Mouse (Mus musculus) G1E-ER4 (cell line): Measurements from ENCODE around the gene Prr12. TPM values are rescaled to one million over a fixed set of nuclear protein-coding genes. Genes with fewer than 3 reads are reported as not detected.

Experiments
- GATA1 ChIP-seq: IDR thresholded peaks from one replicate; pipeline ENCODE4 v1.8.0; 2012; ENCODE audit warnings: low read length, inconsistent platforms
- polyA plus RNA-seq: library from polyadenylated mRNA; stranded (reverse); fragments of >175 nt; gene quantifications from 2 replicates; pipeline ENCODE4 v1.2.3, GENCODE M21; 2012

The Prr12 gene
- polyA plus RNA-seq, 1 experiment = 149 TPM

- no peak for TF ChIP-seq GATA1
These were observed 68.5 kb downstream of the Prr12 start for GRCm38 (mm10) chr7:44983944-44984832.

DNA sequence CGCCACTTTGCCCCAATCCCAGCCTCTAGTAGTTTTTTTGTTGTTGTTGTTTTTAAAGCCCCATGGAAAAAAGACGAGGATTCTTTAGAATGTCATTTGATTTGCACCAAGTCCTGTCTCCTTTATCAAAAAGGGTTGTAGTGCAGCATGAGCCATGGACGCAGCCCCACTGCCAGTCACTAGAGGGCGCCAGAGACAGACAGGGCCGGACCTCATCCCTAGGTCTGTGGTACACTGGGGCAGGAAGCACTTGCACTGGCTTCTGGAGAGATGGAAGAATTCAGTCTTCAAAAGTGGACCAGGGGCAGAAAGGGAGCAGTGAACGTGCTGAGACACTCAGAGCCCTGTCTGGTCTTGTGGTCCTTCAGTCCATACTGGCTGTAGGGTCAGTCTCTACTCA, 69.6 kb downstream of the Prr12 start:
- TF ChIP-seq GATA1 = no peak

DNA sequence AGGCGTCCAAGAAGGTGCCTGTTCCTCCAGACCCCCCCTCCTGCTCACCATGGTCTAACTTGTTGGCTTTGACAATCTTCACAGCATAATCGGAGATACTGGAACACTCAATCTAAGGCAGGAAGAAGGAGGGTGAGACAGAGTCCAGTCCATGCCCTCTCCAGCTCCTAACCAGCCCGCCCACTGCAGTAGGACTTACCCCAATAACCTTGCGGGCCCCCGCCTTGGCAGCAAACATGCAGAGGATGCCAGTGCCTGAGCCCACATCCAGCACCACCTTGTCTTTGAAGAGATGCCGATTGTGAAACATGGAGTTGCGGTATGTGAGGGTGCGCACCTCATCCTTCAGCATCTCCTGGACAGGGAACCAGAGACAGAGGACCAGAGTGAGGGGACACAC, 71.1 kb downstream of the Prr12 start:
- TF ChIP-seq GATA1 = no peak

DNA sequence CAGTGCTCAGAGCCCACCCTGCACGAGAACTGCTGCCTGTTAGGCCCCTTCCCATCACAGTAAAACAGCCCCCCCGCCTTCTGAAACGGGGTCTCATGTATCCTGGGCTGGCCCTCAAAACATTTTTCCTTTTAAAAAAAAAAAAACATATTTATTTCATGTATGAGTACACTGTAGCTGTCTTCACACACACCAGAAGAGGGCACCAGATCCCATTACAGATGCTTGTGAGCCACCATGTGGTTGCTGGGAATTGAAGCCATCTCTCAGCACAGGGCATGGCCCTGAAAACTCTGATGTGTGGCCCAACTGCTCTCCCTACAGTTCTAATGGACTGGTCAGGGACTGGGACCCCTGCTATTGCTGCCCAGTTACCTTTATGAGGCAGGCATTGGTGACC, 74.4 kb downstream of the Prr12 start:
- no peak for TF ChIP-seq GATA1

Other genes with a start within 250 kb of the Prr12 start
- 89.3 and 290 TPM in 2 replicates for gene Nup62, start 236.8 kb downstream of the Prr12 start, polyA plus RNA-seq
- 1.4 TPM in 2 replicates for gene Il4i1, start 236.5 kb downstream of the Prr12 start, polyA plus RNA-seq
- gene Atf5, start 236.2 kb downstream of the Prr12 start, polyA plus RNA-seq = 545 and 546 TPM in 2 replicates
- 873 and 930 TPM in 2 replicates for gene Akt1s1, start 203.9 kb downstream of the Prr12 start, polyA plus RNA-seq
- 87.2 and 126 TPM in 2 replicates for gene Tbc1d17, start 203.8 kb downstream of the Prr12 start, polyA plus RNA-seq
- 55.8 and 74.5 TPM in 2 replicates for gene Pnkp, start 195.7 kb downstream of the Prr12 start, polyA plus RNA-seq
- 256 and 306 TPM in 2 replicates for gene Ptov1, start 183.1 kb downstream of the Prr12 start, polyA plus RNA-seq
- 568 and 719 TPM in 2 replicates for gene Med25, start 160.2 kb downstream of the Prr12 start, polyA plus RNA-seq
- gene Fuz, start 156.8 kb downstream of the Prr12 start, polyA plus RNA-seq = 67.3 and 78.5 TPM in 2 replicates
- gene Ap2a1, start 123.4 kb downstream of the Prr12 start, polyA plus RNA-seq = 254 and 278 TPM in 2 replicates
- gene Tsks, start 109.7 kb downstream of the Prr12 start, polyA plus RNA-seq = 0.16 TPM in 1 of 2 replicates, not detected in the other
- 1.2 and 1.9 TPM in 2 replicates for gene Cpt1c, start 78.0 kb downstream of the Prr12 start, polyA plus RNA-seq
- gene Prmt1, start 66.3 kb downstream of the Prr12 start, polyA plus RNA-seq = 142 and 234 TPM in 2 replicates
- 110 and 153 TPM in 2 replicates for gene Irf3, start 55.2 kb downstream of the Prr12 start, polyA plus RNA-seq
- 195 and 211 TPM in 2 replicates for gene Bcl2l12, start 54.2 kb downstream of the Prr12 start, polyA plus RNA-seq
- gene Scaf1, start 36.5 kb downstream of the Prr12 start, polyA plus RNA-seq = 347 and 406 TPM in 2 replicates
- gene Rras, start 34.9 kb downstream of the Prr12 start, polyA plus RNA-seq = 7.8 and 9.1 TPM in 2 replicates
- gene Nosip, start 9.5 kb upstream of the Prr12 start, polyA plus RNA-seq = 160 and 205 TPM in 2 replicates
- gene Prrg2, start 9.8 kb upstream of the Prr12 start, polyA plus RNA-seq = 28.0 and 34.7 TPM in 2 replicates
- gene Rcn3, start 39.3 kb upstream of the Prr12 start, polyA plus RNA-seq = 1.2 and 1.8 TPM in 2 replicates
- gene Fcgrt, start 51.0 kb upstream of the Prr12 start, polyA plus RNA-seq = 0.04 TPM in 1 of 2 replicates, not detected in the other
- 236 and 428 TPM in 2 replicates for gene Rps11, start 71.6 kb upstream of the Prr12 start, polyA plus RNA-seq
- gene Rpl13a, start 75.9 kb upstream of the Prr12 start, polyA plus RNA-seq = 9,046 and 9,149 TPM in 2 replicates
- gene Gm45713, start 83.3 kb upstream of the Prr12 start, polyA plus RNA-seq = 1.5 and 3.9 TPM in 2 replicates
- 47.6 and 56.0 TPM in 2 replicates for gene Flt3l, start 83.6 kb upstream of the Prr12 start, polyA plus RNA-seq
- 93.6 and 96.2 TPM in 2 replicates for gene Pih1d1, start 101.4 kb upstream of the Prr12 start, polyA plus RNA-seq
- 150 and 154 TPM in 2 replicates for gene Aldh16a1, start 101.7 kb upstream of the Prr12 start, polyA plus RNA-seq
- gene Slc17a7, start 111.1 kb upstream of the Prr12 start, polyA plus RNA-seq = 0.06 and 0.09 TPM in 2 replicates
- not detected in 2 replicates for gene Gfy, start 126.7 kb upstream of the Prr12 start, polyA plus RNA-seq
- not detected in 2 replicates for gene Pth2, start 128.1 kb upstream of the Prr12 start, polyA plus RNA-seq
- not detected in 2 replicates for gene Ccdc155, start 152.0 kb upstream of the Prr12 start, polyA plus RNA-seq
- gene Dkkl1, start 159.3 kb upstream of the Prr12 start, polyA plus RNA-seq = 0.13 TPM in 1 of 2 replicates, not detected in the other
- not detected in 2 replicates for gene Tead2, start 162.9 kb upstream of the Prr12 start, polyA plus RNA-seq
- gene Cd37, start 186.2 kb upstream of the Prr12 start, polyA plus RNA-seq = 96.2 and 133 TPM in 2 replicates
- not detected in 2 replicates for gene Slc6a16, start 188.2 kb upstream of the Prr12 start, polyA plus RNA-seq
- gene Slc6a21, start 224.6 kb upstream of the Prr12 start, polyA plus RNA-seq = not detected in 2 replicates